Mouse (Mus musculus) neural tube, embryonic 13.5 days (tissue): ENCODE results near the gene Rbl1. TPM values are rescaled to one million over a fixed set of nuclear protein-coding genes. Genes with fewer than 3 reads are reported as not detected.
"Not testable (repeated sequence)": the region's sequence is repeated elsewhere in the genome, so short reads cannot be mapped to it uniquely, and the experiment has no call there.

Experiments
- ATAC-seq: fragments of 200-750 bp; cut with Nextera tagmentation; 2 replicates; pipeline ENCODE4 v1.8.0; 2017; ENCODE audit warnings: low read depth, mild to moderate bottlenecking, moderate TSS enrichment, moderate library complexity
- H3K27ac ChIP-seq: fragments of 300-500 bp; sonication (generic); replicated peaks from 2 replicates; pipeline ENCODE4 v1.5.1; 2015; ENCODE audit warnings: moderate library complexity, mild to moderate bottlenecking, inconsistent platforms
- H3K27me3 ChIP-seq: fragments of 300-500 bp; sonication (generic); 2 replicates; pipeline ENCODE4 v1.6.1; 2015; ENCODE audit warnings: mild to moderate bottlenecking, inconsistent platforms
- H3K36me3 ChIP-seq: fragments of 300-500 bp; sonication (generic); 2 replicates; pipeline ENCODE4 v1.6.1; 2015; ENCODE audit warnings: mild to moderate bottlenecking, inconsistent platforms
- H3K4me1 ChIP-seq: fragments of 300-500 bp; sonication (generic); replicated peaks from 2 replicates; pipeline ENCODE4 v1.6.1; 2015; ENCODE audit warnings: inconsistent platforms
- H3K4me2 ChIP-seq: fragments of 300-500 bp; sonication (generic); 2 replicates; pipeline ENCODE4 v1.6.1; 2015; ENCODE audit warnings: inconsistent platforms, mild to moderate bottlenecking, moderate library complexity
- H3K4me3 ChIP-seq: fragments of 300-500 bp; sonication (generic); 2 replicates; pipeline ENCODE4 v1.5.1; 2015; ENCODE audit warnings: mild to moderate bottlenecking, inconsistent platforms
- H3K9ac ChIP-seq: fragments of 300-500 bp; sonication (generic); 2 replicates; pipeline ENCODE4 v1.6.1; 2015; ENCODE audit warnings: moderate library complexity, mild to moderate bottlenecking, inconsistent platforms
- H3K9me3 ChIP-seq: fragments of 300-500 bp; sonication (generic); 2 replicates; pipeline ENCODE4 v1.6.1; 2016; ENCODE audit warnings: inconsistent platforms
- WGBS: fragments of 180-500 bp; shearing (Covaris S2); methylation state at CpG from one replicate; pipeline ENCODE4 v1.1.7; 2015; 5-methylcytosine and 5-hydroxymethylcytosine counted together
- polyA plus RNA-seq: library from polyadenylated mRNA; unstranded; fragments of >200 nt; fragmentation: Nextera tagmentation; extraction: Ambion mirVana; gene quantifications from 2 replicates; pipeline ENCODE4 v1.2.1, GENCODE M21; 2015

The Rbl1 gene
- polyA plus RNA-seq, 1 experiment from 2014 or later = 6.5 TPM

GRCm38 (mm10) chr2:157201081-157201830 lies 3.1 kb downstream of the Rbl1 start:
- no peaks in the 10 kb centered on the region for H3K27me3 ChIP-seq
- peaks cover 22% of the 10 kb centered on the region for H3K4me1 ChIP-seq
- H3K9me3 ChIP-seq = no peaks in the 10 kb centered on the region
- H3K9ac ChIP-seq = no peak overlapping the region
- H3K4me3 ChIP-seq = no peak overlapping the region
- H3K36me3 ChIP-seq = peaks cover 30% of the 10 kb centered on the region
- WGBS = 84% methylated on average over 6 of the region's 6 CpGs
- no peak overlapping the region for H3K4me2 ChIP-seq
- no peak for ATAC-seq
- no peak overlapping the region for H3K27ac ChIP-seq

DNA sequence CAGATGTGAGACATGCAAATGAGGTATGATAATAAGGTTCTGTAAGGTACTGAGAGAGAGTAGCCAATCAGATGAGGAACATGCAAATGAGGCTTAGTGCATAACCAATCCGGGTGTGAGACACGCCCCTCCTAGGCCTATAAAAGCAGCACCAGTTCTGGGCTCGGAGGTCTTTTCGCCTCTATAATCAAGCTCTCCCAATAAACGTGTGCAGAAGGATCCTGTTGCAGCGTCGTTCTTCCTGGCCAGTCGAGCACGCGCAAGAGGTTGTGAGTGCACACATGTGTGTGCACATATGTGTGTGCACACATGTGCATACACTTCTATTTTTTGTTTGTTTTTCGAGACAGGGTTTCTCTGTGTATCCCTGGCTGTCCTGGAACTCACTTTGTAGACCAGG lies 5.9 kb downstream of the Rbl1 start:
- H3K9me3 ChIP-seq, H3K9ac ChIP-seq, H3K27ac ChIP-seq, ATAC-seq, H3K4me2 ChIP-seq, H3K4me3 ChIP-seq, H3K27me3 ChIP-seq: not testable (repeated sequence)
- 94% methylated on average over 11 of the region's 11 CpGs for WGBS
- H3K36me3 ChIP-seq = peaks cover 55% of the 10 kb centered on the region
- H3K4me1 ChIP-seq = peaks cover 12% of the 10 kb centered on the region

DNA sequence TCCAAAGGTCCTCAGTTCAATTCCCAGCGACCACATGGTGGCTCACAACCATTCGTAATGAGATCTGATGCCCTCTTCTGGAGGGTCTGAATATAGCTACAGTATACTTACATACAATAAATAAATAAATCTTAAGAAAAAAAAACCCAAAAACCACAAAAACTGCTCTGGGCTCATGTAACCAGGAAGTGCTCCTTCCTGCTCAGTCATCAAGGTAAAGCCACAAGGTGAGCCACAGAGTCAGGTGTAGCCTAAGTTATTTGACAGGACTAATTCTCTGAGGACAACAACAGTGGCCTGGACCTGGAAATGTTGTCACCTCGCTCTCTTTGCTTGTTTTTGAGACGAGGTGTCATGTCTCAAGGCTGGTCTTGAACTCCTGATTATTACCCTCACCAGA lies 13.7 kb downstream of the Rbl1 start:
- Histone ChIP-seq H3K4me1 (no peaks in the 10 kb centered on the region), H3K27me3 (no peaks in the 10 kb centered on the region), H3K36me3 (peaks cover 90% of the 10 kb centered on the region), H3K9ac (no peak overlapping the region), H3K4me2 (no peak overlapping the region), H3K9me3 (no peaks in the 10 kb centered on the region), H3K4me3 (no peak overlapping the region), H3K27ac (no peak overlapping the region)
- no peak for ATAC-seq
- WGBS = 96% methylated on average over 4 of the region's 4 CpGs

DNA sequence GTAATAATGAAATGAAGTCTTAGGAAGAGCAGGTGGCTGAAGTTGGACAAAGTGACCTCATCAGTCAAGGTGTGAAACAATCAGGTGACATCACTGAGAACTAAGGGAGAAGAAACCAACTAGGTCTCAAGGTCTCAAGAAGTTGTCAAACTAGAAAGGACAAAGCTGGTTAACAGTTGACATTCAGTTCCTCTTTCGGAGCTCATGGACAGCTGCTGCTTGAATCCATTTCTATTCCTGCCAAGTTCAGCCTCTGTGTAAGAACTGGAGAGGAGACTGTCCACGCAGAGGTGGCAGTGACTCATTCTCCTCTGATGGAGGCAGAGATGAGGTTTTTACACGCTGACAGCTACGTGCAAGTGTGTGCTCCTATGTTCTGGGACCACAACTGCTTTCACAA lies 17.1 kb downstream of the Rbl1 start:
- 92% methylated on average over 4 of the region's 4 CpGs for WGBS
- Histone ChIP-seq H3K4me2 (no peak overlapping the region), H3K27ac (no peak overlapping the region), H3K9me3 (no peaks in the 10 kb centered on the region), H3K9ac (no peak overlapping the region), H3K4me1 (no peaks in the 10 kb centered on the region), H3K36me3 (peaks cover 77% of the 10 kb centered on the region), H3K4me3 (no peak overlapping the region), H3K27me3 (no peaks in the 10 kb centered on the region)
- no peak for ATAC-seq

DNA sequence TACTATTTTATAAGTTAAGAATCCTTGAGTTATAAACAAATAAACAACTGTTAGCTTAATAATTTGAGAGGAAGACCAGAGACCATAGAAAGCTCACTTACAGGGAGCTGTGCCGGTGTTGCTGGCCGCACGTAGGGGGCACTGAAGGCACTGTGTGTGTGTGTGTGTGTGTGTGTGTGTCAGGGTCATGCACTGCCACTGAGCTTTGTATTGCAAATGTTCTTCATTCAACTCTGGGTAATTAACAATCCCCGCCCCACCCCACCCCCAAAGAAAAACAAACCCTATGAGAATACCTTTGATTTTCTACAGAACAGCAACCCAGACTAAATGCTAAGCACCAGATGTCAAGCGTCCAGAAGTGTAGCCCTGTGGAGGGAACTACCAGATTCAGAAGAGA lies 17.8 kb downstream of the Rbl1 start:
- no peaks in the 10 kb centered on the region for H3K27me3 ChIP-seq
- H3K4me2 ChIP-seq = no peak overlapping the region
- H3K9me3 ChIP-seq = no peaks in the 10 kb centered on the region
- no peak for ATAC-seq
- no peak overlapping the region for H3K27ac ChIP-seq
- H3K9ac ChIP-seq = no peak overlapping the region
- no peaks in the 10 kb centered on the region for H3K4me1 ChIP-seq
- H3K4me3 ChIP-seq = no peak overlapping the region
- peaks cover 75% of the 10 kb centered on the region for H3K36me3 ChIP-seq
- WGBS = 14% methylated on average over 5 of the region's 5 CpGs

GRCm38 (mm10) chr2:157185022-157185660 lies 19.2 kb downstream of the Rbl1 start:
- H3K27ac ChIP-seq = no peak overlapping the region
- peaks cover 68% of the 10 kb centered on the region for H3K36me3 ChIP-seq
- H3K9me3 ChIP-seq = no peaks in the 10 kb centered on the region
- WGBS = 94% methylated on average over 13 of the region's 13 CpGs
- H3K9ac ChIP-seq = no peak overlapping the region
- no peak overlapping the region for H3K4me2 ChIP-seq
- ATAC-seq = no peak
- H3K4me1 ChIP-seq = no peaks in the 10 kb centered on the region
- H3K27me3 ChIP-seq = no peaks in the 10 kb centered on the region
- H3K4me3 ChIP-seq = no peak overlapping the region

GRCm38 (mm10) chr2:157178167-157178566 lies 26.2 kb downstream of the Rbl1 start:
- Histone ChIP-seq H3K9me3 (no peaks in the 10 kb centered on the region), H3K9ac (no peak overlapping the region), H3K27ac (no peak overlapping the region), H3K36me3 (peaks cover 47% of the 10 kb centered on the region), H3K4me1 (no peaks in the 10 kb centered on the region), H3K4me2 (no peak overlapping the region), H3K27me3 (no peaks in the 10 kb centered on the region), H3K4me3 (no peak overlapping the region)
- 90% methylated on average over 6 of the region's 6 CpGs for WGBS
- no peak for ATAC-seq

- Histone ChIP-seq H3K4me1 (no peaks in the 10 kb centered on the region), H3K9me3 (no peaks in the 10 kb centered on the region), H3K9ac (no peak overlapping the region), H3K27ac (no peak overlapping the region), H3K4me3 (no peak overlapping the region), H3K4me2 (no peak overlapping the region), H3K27me3 (no peaks in the 10 kb centered on the region), H3K36me3 (peaks cover 46% of the 10 kb centered on the region)
- whole genome bisulfite sequencing = 93% methylated on average over 3 of the region's 3 CpGs
- no peak for ATAC-seq
Observed at GRCm38 (mm10) chr2:157176248-157176647, 28.1 kb downstream of the Rbl1 start.

- H3K9me3 ChIP-seq = no peaks in the 10 kb centered on the region
- peaks cover 43% of the 10 kb centered on the region for H3K36me3 ChIP-seq
- no peak overlapping the region for H3K4me2 ChIP-seq
- H3K4me3 ChIP-seq = no peak overlapping the region
- no peak overlapping the region for H3K9ac ChIP-seq
- H3K4me1 ChIP-seq = peaks cover 10% of the 10 kb centered on the region
- 81% methylated on average over 5 of the region's 5 CpGs for WGBS
- ATAC-seq = no peak
- H3K27ac ChIP-seq = no peak overlapping the region
- no peaks in the 10 kb centered on the region for H3K27me3 ChIP-seq
Observed at GRCm38 (mm10) chr2:157174416-157174815, 29.9 kb downstream of the Rbl1 start.

DNA sequence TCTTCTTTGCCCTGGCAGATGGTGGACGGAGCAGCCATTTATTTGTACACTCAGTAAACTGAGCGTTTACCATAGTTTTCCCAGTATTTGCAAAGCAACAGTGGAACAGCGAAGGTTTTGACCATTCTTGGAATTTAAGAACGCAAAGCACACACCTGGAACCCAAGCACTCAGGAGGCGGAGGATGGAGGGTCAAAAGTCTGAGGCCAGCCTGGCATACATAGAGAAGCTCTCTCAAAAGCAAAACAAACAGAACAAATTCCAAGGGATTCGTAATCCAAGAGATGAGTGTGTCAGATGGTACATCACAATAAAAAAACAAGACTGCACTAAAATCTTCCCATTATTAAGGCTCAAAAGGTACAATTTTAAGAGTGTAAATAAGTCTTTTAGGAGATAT lies 30.8 kb downstream of the Rbl1 start:
- H3K4me1 ChIP-seq = peaks cover 10% of the 10 kb centered on the region
- H3K4me3 ChIP-seq = no peak overlapping the region
- WGBS = 96% methylated on average over 6 of the region's 6 CpGs
- no peaks in the 10 kb centered on the region for H3K9me3 ChIP-seq
- H3K27me3 ChIP-seq = no peaks in the 10 kb centered on the region
- H3K4me2 ChIP-seq = no peak overlapping the region
- no peak overlapping the region for H3K27ac ChIP-seq
- ATAC-seq = no peak
- H3K9ac ChIP-seq = no peak overlapping the region
- peaks cover 48% of the 10 kb centered on the region for H3K36me3 ChIP-seq

DNA sequence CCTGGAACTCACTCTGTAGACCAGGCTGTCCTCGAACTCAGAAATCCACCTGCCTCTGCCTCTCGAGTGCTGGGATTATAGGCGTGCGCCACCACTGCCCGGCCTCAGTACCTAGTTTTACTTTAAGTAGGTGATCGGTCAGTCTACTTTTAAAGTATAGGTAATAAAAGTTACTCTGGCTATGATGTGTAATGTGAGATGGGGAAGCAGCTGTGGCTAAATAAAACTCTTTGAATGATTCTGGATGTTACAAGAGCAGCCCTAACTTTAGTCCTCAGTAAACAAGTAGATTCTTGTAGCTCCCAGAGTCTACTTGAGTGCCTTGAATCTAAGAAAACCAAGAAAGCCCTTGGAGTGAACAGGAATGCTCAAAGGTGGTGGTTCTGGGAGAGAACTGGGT lies 31.4 kb downstream of the Rbl1 start:
- Histone ChIP-seq H3K9ac (no peak overlapping the region), H3K4me3 (no peak overlapping the region), H3K9me3 (no peaks in the 10 kb centered on the region), H3K4me2 (no peak overlapping the region), H3K36me3 (peaks cover 51% of the 10 kb centered on the region), H3K27ac (no peak overlapping the region), H3K27me3 (no peaks in the 10 kb centered on the region), H3K4me1 (peaks cover 10% of the 10 kb centered on the region)
- WGBS = 96% methylated on average over 6 of the region's 6 CpGs
- no peak for ATAC-seq

DNA sequence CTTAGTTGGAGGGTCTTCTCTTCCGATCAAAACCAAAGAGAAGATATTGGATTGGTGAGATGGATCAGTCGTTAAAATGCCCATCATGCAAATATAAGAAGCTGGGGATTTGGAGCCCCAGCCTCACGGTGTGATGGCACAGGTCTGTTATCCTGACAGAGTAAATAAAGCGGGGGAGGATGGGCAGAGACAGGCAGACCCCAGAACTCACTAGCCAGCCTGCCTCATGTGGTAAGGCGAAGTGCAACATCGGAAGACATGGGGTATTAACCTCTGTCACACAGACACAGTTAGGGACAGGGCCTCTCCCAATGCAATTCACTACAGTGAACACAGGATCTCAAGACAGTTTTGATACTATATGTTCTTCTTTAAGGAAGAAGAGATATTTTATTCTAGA lies 33.7 kb downstream of the Rbl1 start:
- H3K4me3 ChIP-seq = no peak overlapping the region
- H3K27ac ChIP-seq = peak overlapping the region; percentile 33; the same call in 1 of the 2 replicates
- H3K27me3 ChIP-seq = no peaks in the 10 kb centered on the region
- ATAC-seq = peak; percentile 47; the same call in 1 of the 2 replicates
- no peak overlapping the region for H3K9ac ChIP-seq
- 48% methylated on average over 6 of the region's 6 CpGs for WGBS
- H3K4me1 ChIP-seq = peaks cover 10% of the 10 kb centered on the region
- no peaks in the 10 kb centered on the region for H3K9me3 ChIP-seq
- peaks cover 52% of the 10 kb centered on the region for H3K36me3 ChIP-seq
- H3K4me2 ChIP-seq = no peak overlapping the region
